Comparison of ENCODE assay signal across 8 mouse cellular contexts in the genomic region with DNA sequence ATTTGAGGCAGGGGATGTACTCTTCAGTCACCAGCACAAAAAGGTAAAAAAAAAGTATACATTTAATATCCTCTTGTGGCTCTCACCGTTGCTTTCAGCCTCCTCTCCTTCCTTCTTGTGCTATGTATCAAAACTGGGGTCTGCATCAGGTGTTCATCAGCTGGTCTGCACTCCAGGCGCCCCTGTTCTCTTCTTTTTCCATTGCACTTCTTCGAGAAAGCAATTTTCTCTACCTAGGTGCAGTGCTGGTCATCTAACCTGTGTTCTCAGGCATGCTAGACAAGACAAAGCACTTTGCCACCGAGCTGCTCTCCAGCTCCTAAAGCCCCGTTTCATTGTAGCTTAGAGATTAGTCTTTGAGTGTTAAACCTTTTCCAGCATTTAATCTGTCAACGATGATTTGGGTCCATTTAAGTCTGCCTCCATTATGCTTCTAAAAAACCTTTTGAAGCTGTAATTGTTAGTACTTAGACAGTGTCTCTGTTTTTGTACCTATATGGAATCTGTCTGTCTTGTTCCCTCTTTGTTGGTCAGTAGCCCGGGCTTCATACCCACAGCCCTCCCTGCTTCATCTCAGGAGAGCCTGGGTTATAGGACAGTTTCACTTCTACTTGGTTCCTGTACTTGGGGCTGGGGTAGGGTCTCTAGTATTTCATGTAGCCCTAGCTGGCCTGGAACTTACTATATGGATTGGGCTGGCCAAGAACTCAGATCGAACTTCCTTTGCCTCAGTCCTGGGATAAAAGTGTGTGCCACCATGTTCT. TPM values are rescaled to one million over a fixed set of nuclear protein-coding genes. Genes with fewer than 3 reads are reported as not detected.
DNase-seq lines count a peak whose midpoint lies in the region; ATAC-seq and TF ChIP-seq lines count a peak whose summit lies in the region.

No protein-coding gene starts in this region.

- H3K4me3 ChIP-seq in heart, embryonic 13.5 days = peak overlapping the region; percentile 89
- H3K4me3 ChIP-seq in E14TG2a.4 (replicated peaks; ENCODE audit: low read length) = peak overlapping the region; percentile 88
- H3K4me3 ChIP-seq in hindbrain, embryonic 11.5 days (ENCODE audit: low read depth, low read length) = peak overlapping the region; percentile 93
- H3K4me3 ChIP-seq in midbrain, embryonic 14.5 days (replicated peaks; ENCODE audit: low read depth, low read length) = peak overlapping the region; percentile 84

- peak overlapping the region; percentile 78 for H3K4me2 ChIP-seq in heart, embryonic 13.5 days
- H3K4me2 ChIP-seq in hindbrain, embryonic 11.5 days (replicated peaks; ENCODE audit: low read depth, low read length) = peak overlapping the region; percentile 81
- peak overlapping the region; percentile 82 for H3K4me2 ChIP-seq in midbrain, embryonic 14.5 days (ENCODE audit: low read length)

- peak overlapping the region; percentile 100 for H3K27ac ChIP-seq in heart, embryonic 13.5 days (replicated peaks)
- H3K27ac ChIP-seq in hindbrain, embryonic 11.5 days (ENCODE audit: low read depth, low read length) = no peak overlapping the region
- no peak overlapping the region for H3K27ac ChIP-seq in midbrain, embryonic 14.5 days (replicated peaks; ENCODE audit: low read depth, low read length)

- H3K4me1 ChIP-seq in heart, embryonic 13.5 days = peaks cover 27% of the 10 kb centered on the region
- H3K4me1 ChIP-seq in E14TG2a.4 (replicated peaks; ENCODE audit: low read depth, low read length) = peaks cover 48% of the 10 kb centered on the region
- H3K4me1 ChIP-seq in hindbrain, embryonic 11.5 days (replicated peaks; ENCODE audit: control insufficient read depth, insufficient read depth, low read length) = no peaks in the 10 kb centered on the region; the same call in 1 of the 2 replicates
- H3K4me1 ChIP-seq in midbrain, embryonic 14.5 days (ENCODE audit: control insufficient read depth, insufficient read depth, low read length) = peaks cover 17% of the 10 kb centered on the region

- H3K36me3 ChIP-seq in heart, embryonic 13.5 days = peaks cover under 1% of the 10 kb centered on the region
- peaks cover 4% of the 10 kb centered on the region; the same call in 1 of the 2 replicates for H3K36me3 ChIP-seq in E14TG2a.4 (ENCODE audit: insufficient read depth, low read length)
- H3K36me3 ChIP-seq in hindbrain, embryonic 11.5 days (ENCODE audit: control insufficient read depth, insufficient read depth, low read length) = no peaks in the 10 kb centered on the region
- no peaks in the 10 kb centered on the region for H3K36me3 ChIP-seq in midbrain, embryonic 14.5 days (ENCODE audit: control insufficient read depth, insufficient read depth, low read length)

- 44% methylated on average over 8 of the region's 8 CpGs for WGBS in heart, embryonic 13.5 days
- 64% methylated on average over 8 of the region's 8 CpGs for WGBS in hindbrain, embryonic 11.5 days
- 38% methylated on average over 8 of the region's 8 CpGs for WGBS in midbrain, embryonic 14.5 days

- no peak for DNase-seq in heart, postnatal 4 days
- no peak for DNase-seq in hindbrain, embryonic 11.5 days (ENCODE audit: low spot score)
- DNase-seq in midbrain, embryonic 14.5 days = peak; percentile 6
- DNase-seq in adrenal gland, postnatal 10 days = no peak
- no peak for DNase-seq in urinary bladder, adult 18-20 months (ENCODE audit: low spot score in 2 of 2)
- no peak for DNase-seq in ovary, adult 18-20 months (ENCODE audit: low spot score)

- H3K9ac ChIP-seq in heart, embryonic 13.5 days = peak overlapping the region; percentile 87
- H3K9ac ChIP-seq in hindbrain, embryonic 11.5 days (ENCODE audit: low read depth, low read length) = peak overlapping the region; percentile 27; the same call in 1 of the 2 replicates
- peak overlapping the region; percentile 91; the same call in 1 of the 2 replicates for H3K9ac ChIP-seq in midbrain, embryonic 14.5 days (replicated peaks; ENCODE audit: low read length)

- no peaks in the 10 kb centered on the region for H3K27me3 ChIP-seq in heart, embryonic 13.5 days (replicated peaks)
- no peaks in the 10 kb centered on the region for H3K27me3 ChIP-seq in E14TG2a.4 (ENCODE audit: insufficient read depth, low read length)
- H3K27me3 ChIP-seq in hindbrain, embryonic 11.5 days (ENCODE audit: control insufficient read depth, insufficient read depth, low read length) = no peaks in the 10 kb centered on the region
- no peaks in the 10 kb centered on the region for H3K27me3 ChIP-seq in midbrain, embryonic 14.5 days (ENCODE audit: control insufficient read depth, insufficient read depth, low read length)

- no peaks in the 10 kb centered on the region for H3K9me3 ChIP-seq in heart, embryonic 13.5 days
- H3K9me3 ChIP-seq in E14TG2a.4 (ENCODE audit: low read length) = no peaks in the 10 kb centered on the region
- H3K9me3 ChIP-seq in hindbrain, embryonic 11.5 days (ENCODE audit: control insufficient read depth, low read length) = no peaks in the 10 kb centered on the region
- H3K9me3 ChIP-seq in midbrain, embryonic 14.5 days (ENCODE audit: control insufficient read depth, low read length) = no peaks in the 10 kb centered on the region

- TF ChIP-seq CTCF in E14TG2a.4 (conservative IDR thresholded peaks at IDR 0.05; ENCODE audit: low read length) = no peak

- no peak for ATAC-seq in heart, embryonic 13.5 days (ENCODE audit: extremely low read depth, insufficient number of reproducible peaks, low FRiP score, low TSS enrichment)
- no peak for ATAC-seq in hindbrain, embryonic 11.5 days (ENCODE audit: low FRiP score)
- ATAC-seq in midbrain, embryonic 14.5 days (ENCODE audit: low FRiP score, low TSS enrichment) = no peak

RNA-seq across cellular contexts. Expression of a gene that starts 1.7 kb away (rescaled TPM):
- 11.8 and 12.8 TPM in 2 replicates for polyA plus RNA-seq in heart, embryonic 13.5 days (2015; fragmentation: Nextera tagmentation; extraction: Ambion mirVana)
- 100 to 1,000 TPM; 104 to 110 TPM for total RNA-seq in heart, postnatal 4 days (2021)
- 21.1 and 22.6 TPM in 2 replicates for polyA plus RNA-seq in hindbrain, embryonic 11.5 days (2014; fragmentation: Nextera tagmentation; extraction: Ambion mirVana)
- 14.4 and 17.1 TPM in 2 replicates for polyA plus RNA-seq in midbrain, embryonic 14.5 days (2014; fragmentation: Nextera tagmentation; extraction: Ambion mirVana)
- total RNA-seq in adrenal gland, postnatal 10 days (2021) = 100 to 1,000 TPM; 115 to 128 TPM

RNA-seq across cellular contexts. Expression of a gene that starts 46.3 kb away (rescaled TPM):
- polyA plus RNA-seq in heart, embryonic 13.5 days (2015; fragmentation: Nextera tagmentation; extraction: Ambion mirVana) = 1.1 and 1.9 TPM in 2 replicates
- 1 to 10 TPM; 2.1 to 2.3 TPM for total RNA-seq in heart, postnatal 4 days (2021)
- polyA plus RNA-seq in hindbrain, embryonic 11.5 days (2014; fragmentation: Nextera tagmentation; extraction: Ambion mirVana) = 7.5 and 8.4 TPM in 2 replicates
- polyA plus RNA-seq in midbrain, embryonic 14.5 days (2014; fragmentation: Nextera tagmentation; extraction: Ambion mirVana) = 2.6 and 6.4 TPM in 2 replicates
- 10 to 100 TPM in 1 of 2 experiments, 1 to 10 TPM in 1; 9.9 to 13.8 TPM for total RNA-seq in adrenal gland, postnatal 10 days (2021)

RNA-seq across cellular contexts. Expression of a gene that starts 58.8 kb away (rescaled TPM):
- 6.9 and 9.8 TPM in 2 replicates for polyA plus RNA-seq in heart, embryonic 13.5 days (2015; fragmentation: Nextera tagmentation; extraction: Ambion mirVana)
- 1 to 10 TPM; 1.3 to 1.4 TPM for total RNA-seq in heart, postnatal 4 days (2021)
- polyA plus RNA-seq in hindbrain, embryonic 11.5 days (2014; fragmentation: Nextera tagmentation; extraction: Ambion mirVana) = 9.2 and 11.0 TPM in 2 replicates
- polyA plus RNA-seq in midbrain, embryonic 14.5 days (2014; fragmentation: Nextera tagmentation; extraction: Ambion mirVana) = 7.5 and 10.2 TPM in 2 replicates
- 1 to 10 TPM; 4.1 to 5.4 TPM for total RNA-seq in adrenal gland, postnatal 10 days (2021)

Comparison
In these comparisons a context has a peak if more than half of its experiments do, and no peak if none do; other contexts are left out.
1. H3K9ac ChIP-seq: peak in every context shown above with its lines; median percentile 91 in midbrain, embryonic 14.5 days; 87 in heart, embryonic 13.5 days; 27 in hindbrain, embryonic 11.5 days.